Mouse (Mus musculus): ENCODE results near the gene Cdc37.
A peak's percentile ranks its signal among the peaks of the same experiment; 100 is the strongest.

The Cdc37 gene

DNA sequence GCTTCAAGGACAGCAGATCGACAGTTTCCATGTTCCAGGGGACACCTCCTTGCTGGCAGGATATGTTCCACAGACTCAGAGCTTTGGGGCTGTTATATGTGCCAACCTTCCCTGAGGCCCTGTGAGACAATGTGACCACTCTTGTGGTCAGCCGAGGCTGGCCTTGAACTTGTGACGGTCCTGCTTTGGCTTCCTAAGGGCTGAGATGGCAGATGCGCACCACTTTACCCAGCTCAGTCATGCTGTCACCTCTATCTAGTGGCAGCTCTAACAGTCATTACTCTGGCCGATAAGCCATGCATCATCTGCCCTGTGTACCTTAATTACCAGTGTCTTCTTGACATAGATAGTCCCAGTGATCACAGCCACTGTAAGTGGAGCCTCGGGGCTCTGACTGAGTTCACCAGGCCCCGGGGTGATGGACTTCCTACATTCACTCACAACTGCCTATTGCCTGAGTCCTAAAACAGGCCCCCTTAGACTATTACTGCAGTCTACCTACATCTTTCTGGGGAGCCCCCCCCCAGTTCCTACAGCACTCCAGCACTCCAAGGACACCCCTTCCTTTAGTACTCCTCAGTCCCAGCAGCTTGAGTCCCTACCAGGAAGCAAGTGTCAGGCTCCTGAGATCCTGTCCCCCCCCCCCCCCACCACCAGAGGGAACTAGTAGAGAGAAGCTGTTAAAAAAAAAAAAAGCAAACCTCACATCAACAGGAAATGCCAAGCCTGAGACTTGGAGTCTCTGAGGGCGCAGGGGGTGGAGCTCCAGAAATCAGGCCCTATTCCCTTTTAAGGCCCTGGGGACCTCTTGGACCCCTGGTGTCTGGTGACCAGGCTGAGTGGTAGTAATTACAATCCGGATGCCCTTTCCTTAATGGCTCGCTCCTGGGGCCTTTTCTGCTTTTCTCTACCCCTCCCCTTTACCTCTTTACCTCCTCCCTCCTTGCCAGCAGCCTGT, 17.6 kb upstream of the Cdc37 start:
- no peak for DNase-seq (ENCODE audit: low spot score in 2 of 2)

DNA sequence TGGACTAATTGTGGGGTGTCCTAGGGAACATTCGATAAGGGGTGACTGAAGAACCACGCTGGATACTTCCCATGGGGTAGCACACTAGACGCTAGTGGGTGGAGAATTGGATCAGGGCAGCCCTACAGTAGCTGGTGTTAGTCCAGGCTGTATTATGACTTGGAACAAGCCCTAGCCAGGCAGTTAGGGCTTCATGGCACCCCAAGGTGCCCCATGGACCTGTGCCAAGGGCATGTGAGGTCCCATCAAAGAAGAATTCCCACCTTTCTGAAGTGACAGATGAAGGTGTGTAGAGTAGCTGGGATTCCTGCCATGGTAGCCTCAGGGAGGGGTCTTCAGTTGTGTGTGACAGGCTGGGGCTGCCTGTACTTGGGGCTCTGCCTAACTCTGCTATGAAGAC, 16.7 kb upstream of the Cdc37 start:
- DNase-seq (ENCODE audit: low spot score in 2 of 2), result no peak

DNA sequence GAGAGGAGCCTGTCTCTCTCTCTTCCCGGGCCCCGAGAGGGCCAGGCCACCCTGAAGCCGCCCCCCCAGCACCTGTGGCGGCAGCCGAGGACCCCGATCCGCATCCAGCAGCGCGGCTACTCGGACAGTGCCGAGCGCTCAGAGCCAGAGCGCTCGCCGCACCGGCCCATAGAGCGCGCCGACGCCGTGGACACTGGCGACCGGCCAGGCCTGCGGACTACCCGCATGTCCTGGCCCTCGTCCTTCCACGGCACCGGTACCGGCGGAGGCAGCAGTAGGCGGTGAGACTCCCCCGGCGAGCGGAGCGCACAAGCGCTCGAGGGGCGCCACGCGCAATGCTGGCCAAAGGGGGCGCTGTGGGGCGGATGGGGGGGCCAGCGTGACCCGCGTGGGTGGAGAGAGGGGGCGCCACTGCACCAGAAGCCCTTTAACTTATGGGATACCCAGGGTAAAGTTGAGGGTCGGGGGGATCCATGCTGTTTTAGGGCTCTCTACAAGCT, 16.2 kb upstream of the Cdc37 start:
- DNase-seq (ENCODE audit: low spot score in 2 of 2), result peak; percentile 33 to 73

DNA sequence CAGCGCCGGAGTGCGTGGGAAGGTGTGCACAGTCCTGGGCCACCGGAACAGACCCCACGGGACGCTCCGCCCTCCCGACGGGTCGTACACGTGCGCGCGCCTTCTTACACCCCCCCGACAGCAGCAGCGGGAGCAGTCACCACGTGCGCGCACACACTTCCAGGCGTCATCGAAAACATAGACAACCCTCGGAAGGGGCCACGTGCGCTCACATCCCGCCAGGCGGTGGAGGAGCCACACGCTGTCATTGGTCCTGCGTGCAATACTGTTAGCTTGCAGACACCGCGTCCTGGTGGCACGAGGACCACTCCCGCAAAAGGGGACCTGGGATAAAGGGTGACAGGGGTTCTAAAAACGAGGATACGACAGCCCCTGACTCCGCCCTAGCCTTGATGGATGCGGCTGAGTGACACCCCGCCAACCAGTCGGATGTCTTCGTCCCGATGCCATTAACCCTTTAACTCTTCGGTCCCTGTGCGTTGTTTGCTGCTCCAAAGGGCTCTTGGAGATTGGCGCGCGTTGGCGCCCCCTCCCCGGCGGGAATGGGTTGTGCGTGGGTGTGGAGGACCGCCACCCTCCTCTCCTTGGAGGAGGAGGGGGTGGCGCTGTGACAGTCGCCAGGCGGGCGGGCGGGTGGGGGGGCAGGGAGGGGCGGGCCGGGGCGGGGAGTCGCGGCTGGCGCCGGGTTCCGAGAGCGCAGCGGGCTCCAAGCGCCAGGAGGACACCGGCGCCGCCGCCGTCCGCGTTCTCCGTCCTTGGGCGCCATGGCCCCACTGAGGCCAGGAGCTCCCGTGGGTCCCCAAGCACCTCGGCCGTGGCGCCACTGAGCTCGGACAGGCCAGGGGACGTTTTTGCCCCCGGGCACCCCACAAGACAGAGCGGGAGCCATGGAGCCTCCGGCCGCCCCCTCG, 15.5 kb upstream of the Cdc37 start, which contains the start of gene Pde4a:
Pde4a (plus strand) TSS at position 674 of the 911 bp plus-strand sequence.
- no peak for DNase-seq (ENCODE audit: low spot score in 2 of 2)

DNA sequence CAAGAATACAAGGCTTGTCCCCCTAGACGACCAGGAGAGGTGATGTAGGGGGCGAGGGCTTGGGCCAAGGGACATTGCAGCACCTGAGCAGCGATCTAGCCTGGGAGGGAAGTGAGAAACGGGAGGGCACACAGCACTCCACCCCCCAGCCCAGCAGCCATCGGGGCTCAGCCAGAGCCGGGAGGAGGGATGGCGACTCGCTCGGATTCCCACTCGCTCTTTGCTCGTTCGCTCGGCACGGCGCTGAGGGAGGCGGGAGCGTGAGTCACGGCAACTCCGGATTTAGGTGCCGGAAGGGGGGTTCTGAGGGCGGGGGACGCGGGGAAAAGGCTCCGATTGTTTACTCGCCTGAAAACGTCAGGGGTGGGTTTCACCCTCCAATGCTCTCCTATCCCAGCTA, 14.3 kb upstream of the Cdc37 start:
- DNase-seq (ENCODE audit: low spot score in 2 of 2), result no peak

DNA sequence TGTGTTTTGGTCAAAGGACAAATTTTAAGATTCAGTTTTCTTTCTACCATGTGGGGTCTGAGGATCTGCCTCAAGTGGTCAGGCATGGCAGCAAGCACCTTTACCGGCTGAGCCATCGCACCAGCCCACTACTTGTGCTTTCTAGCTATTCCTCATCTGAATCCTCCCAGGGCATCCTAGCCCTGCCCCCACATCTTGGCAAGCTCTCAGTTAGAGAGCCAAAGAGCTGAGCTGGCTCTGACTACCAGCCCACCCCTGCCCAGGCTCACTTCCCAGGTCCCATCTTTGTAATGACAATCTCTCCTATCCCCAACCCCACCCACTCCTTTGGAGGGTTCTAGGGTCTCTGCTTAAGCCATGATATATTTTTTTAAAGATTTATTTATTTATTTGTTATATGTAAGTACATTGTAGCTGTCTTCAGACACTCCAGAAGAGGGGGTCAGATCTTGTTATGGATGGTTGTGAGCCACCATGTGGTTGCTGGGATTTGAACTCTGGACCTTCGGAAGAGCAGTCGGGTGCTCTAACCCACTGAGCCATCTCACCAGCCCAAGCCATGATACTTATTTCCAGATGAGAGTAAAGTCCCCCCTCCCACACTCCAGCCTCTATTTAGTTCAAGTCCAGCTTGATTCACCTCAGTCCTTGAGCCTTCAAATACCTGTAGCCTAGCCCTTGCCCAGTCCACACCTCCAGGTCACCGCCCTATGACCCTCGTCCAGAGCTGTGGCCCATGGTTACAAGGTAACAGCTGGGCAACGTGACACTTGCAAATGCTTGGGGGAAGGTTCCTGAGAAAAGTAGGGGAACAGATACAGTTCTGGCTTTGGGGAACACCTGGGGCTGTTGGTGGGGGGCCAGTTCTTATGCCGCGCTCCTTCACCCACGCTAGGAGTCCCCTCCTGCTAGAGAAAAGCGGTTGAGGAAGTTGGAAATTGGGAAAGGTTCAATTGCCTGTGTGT, 13.6 kb upstream of the Cdc37 start:
- DNase-seq (ENCODE audit: low spot score in 2 of 2), result no peak

DNA sequence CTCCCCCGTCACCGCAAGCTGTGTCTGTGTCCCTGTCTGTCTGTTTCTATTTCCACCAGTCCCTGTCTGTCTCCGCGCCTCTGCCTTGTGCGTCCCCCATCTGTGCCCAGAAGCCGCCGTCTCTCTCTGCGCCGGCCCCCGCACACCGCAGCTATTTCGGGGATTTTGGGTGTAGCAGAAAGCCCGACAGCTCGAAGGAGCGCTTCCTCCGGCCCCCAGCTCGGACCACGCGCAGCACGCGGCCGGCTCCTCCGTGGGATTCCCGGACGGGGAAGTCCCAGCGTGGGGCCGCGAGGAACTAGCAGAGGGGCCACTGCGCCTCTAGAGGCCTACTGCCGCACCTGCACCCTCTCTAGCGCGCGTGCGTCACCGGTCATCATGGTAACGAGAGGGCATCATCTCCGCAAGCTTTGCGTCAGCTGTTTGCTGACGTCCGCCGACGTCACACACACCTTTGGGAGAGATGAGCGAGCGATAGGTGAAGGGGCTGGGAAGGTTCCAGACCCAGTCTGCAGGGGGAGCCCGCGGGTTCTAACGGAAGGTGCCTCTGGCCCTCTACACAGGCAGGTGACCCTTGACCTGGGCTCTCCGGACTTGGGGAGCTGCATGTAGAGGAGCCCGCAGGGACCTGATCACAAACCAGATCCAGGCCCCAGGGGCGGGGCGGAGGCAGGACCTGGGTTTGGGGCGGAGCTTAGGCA, 11.6 kb upstream of the Cdc37 start:
- peak; percentile 76 to 88 for DNase-seq (ENCODE audit: low spot score in 2 of 2)

DNA sequence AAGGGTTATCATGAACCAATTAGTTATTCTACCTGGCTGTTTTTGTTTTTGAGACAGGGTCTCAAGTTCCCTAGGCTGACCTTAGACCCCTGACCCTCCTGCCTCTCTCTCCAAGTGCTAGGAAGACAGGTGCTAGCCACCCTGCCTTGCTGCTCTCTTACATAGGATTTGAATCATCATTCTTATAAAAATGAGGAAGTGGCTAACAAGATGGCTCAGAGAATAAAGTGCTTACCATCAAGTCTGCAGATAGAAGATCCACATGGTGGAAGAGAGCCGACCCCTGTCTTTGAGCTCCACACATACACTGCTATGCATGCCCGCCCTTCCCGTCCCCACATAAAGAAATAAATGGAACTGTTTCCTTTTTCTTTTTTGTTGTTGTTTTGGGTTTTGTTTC, 5.0 kb upstream of the Cdc37 start:
- DNase-seq (ENCODE audit: low spot score in 2 of 2), result no peak

DNA sequence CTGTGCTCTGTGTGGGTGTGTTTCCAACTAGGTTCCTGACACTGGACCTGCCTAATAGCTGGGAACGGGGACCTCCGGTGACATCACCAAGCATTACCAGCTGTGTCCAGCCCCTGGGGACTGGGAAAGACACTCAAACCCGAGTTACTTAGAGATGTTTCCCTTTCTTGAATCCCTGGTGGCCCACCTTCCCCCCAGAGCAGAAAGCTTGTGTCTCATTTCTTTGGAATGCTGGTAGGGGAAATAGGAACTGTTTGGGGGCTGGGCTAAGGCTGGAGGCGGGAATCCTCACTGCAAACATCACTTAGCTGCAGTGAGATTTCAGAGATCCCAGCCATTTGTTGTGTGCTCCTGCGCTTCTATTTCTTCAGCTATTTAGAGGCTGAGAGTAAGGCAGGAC, 4.1 kb upstream of the Cdc37 start:
- DNase-seq (ENCODE audit: low spot score in 2 of 2), result no peak

DNA sequence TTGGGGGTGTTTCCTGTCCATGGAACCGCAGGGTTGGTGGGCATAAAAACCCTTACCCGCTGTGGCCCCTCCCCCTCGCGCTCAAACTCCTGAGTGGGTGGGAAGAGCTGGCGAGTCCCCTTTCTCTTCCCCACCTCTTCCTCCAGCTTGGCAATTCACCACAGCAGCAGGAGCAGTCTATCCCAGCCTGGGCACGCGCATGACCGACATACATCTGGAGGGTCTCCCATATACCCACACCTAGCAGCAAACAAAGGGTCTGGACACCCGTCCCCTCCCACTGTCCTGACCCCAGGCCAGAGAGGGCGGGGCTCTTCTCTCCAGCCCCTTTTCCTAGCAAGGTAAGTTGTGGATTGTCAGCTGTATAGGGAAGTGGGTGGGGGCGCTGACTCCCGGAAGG, 3.5 kb upstream of the Cdc37 start:
- no peak for DNase-seq (ENCODE audit: low spot score in 2 of 2)

DNA sequence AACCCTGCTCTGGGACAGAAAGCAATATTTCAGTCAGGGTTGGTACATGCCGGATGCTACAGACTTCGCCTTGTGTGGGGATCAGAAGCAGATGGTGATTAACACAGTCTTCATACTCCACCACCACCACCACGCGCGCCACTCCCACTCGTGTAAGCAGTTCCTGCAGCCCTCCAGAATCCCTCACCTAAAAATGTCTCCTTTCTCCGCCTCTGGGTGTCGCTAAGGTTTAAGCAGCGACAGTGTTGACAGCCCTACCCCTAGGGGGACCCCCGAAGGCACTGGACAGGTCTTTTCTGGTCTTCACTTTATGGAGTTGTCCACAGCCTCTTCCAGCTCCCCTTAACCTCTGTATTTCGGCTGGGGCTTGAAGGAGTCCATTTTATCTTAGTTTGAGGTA, 2.9 kb upstream of the Cdc37 start:
- DNase-seq (ENCODE audit: low spot score in 2 of 2), result peak in 1 of 2 experiments; percentile 47

DNA sequence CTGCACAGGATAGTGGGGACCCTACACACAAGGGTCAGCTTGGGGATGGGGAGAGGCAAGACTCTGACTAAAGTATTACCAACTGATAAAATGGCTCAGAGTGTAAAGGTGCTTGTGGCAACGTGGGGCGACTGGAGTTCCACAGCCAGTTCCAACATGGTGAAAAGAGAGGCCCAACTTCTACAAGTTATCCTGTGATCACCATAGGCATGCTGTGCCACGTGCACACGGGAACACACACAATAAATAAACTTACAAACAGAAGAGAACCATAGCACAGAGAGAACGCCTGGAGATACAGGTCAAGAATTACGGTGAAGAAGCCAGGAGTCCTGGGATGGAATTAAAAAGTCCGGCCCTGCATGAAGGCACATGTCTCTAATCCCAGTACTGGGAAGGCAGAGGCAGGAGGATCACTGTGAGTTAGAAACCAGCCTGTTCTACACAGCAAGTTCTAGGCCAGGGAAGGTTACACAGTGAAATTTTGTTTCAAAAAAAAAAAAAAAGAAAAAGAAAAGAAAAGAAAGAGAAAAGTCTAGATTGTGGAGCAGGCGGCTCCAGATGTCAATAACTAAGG, 617 bp downstream of the Cdc37 start:
- no peak for DNase-seq (ENCODE audit: low spot score in 2 of 2)

DNA sequence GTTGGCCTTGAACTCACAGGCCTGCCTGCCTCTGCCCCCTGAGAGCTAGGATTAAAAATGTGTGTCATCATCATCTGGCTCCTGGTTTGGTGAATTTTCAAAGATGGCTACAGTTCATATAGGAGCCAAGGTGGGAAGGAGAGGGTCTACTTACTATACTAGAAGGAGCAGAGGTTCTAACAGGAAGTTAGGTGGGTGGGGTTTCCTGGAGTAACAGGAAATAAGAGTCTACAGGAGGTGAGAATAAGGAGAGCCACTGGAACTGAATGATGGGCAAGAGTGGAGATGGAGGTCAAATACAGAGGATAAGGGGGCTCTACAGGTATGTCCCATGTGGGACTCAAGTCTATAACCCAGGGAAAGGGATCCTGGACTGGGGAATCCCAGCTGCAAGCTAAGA, 1.4 kb downstream of the Cdc37 start:
- no peak for DNase-seq (ENCODE audit: low spot score in 2 of 2)

DNA sequence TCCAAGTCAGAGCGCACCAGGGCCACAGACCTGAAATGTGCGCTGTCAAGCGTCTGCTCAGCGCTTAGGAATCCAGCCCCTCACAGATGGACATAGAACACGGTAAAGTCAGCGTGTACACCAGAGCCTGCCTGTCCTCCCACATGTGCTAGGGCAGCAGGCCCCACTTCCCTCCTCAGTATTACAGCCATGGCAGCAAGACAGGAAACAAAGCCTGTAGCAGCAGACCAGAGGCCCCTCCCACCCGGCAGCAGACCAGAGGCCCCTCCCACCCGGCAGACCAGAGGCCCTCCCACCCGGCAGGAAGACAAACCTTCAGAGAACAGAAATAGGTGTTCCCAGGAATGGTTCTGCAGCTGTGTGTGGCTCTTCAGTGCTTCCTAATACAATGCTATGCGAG, 3.1 kb downstream of the Cdc37 start:
- DNase-seq (ENCODE audit: low spot score in 2 of 2), result no peak

DNA sequence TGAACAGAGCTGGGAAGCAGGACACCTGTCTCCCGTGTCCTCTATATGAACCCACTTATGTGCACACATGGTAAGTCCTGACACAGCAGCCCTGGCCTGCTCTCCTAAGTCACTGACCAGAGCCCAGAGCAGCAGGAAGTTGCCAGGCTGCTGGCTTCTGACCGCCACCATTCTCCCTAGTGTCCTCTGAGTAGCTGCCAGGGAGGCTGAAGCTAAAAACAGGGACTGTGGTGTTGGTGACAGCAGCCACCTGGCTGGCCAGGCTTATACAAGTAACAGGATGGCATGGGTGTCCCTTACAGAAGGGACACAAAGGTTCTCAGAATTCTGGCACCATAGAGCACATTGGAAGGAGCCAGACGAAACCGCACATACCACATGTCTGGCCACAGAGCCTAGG, 4.4 kb downstream of the Cdc37 start:
- DNase-seq (ENCODE audit: low spot score in 2 of 2), result no peak

DNA sequence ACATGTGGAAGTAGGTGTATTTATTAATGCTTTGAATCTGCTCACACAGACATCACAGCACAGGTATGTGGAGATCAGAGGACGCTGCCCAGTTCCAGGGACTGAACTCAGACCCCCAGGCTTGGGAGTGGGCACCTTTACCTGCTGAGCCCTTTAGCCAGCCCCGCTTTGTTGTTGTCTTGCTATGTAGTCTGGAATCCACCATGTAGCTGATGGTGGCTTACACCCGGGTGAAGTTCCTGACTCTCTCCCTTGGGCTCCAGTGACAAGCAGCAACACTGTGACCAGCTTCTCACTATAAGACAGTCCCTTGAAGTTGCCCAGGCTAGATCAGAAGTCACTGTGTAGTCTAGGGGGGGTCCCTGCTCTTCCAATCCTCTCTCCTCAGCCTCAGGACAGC, 5.4 kb downstream of the Cdc37 start:
- no peak for DNase-seq (ENCODE audit: low spot score in 2 of 2)

DNA sequence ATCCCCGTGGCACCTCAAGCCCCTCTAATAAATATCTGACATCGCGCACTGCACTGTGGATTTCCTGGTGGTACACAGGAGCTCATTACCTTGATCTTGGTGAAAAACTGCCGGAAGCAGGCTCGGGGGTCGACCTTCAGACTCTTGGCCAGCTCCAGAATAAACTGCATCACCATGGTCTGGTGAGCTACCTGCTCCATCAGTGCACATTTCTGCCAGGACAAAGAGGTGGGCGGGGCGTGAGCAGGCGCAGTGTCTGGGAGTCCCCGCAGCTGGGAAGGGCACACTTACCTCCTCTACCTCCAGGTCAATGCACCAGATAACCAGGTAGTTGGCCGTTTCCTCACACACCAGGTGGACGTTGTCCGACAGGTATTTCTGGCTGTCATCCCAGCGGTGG, 7.9 kb downstream of the Cdc37 start:
- no peak for DNase-seq (ENCODE audit: low spot score in 2 of 2)

DNA sequence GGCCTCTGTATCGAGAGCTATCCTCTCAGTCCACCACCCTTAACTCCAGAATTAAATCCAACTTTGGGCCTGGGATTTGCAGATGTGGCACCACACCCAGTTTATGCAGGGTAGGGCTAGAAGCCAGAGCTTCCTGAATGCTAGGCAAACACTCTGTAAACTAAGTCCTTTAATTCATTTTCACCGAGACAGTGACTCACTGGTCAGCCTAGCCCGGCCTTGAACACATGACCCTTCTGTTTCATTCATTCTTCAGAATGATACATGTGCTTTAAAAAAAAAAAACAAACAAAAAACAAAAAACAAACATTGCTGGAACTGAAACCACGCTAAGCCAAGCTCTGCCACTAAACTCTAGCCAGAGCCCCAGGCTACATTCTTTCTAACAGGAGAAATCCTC, 11.4 kb downstream of the Cdc37 start:
- no peak for DNase-seq (ENCODE audit: low spot score in 2 of 2)

DNA sequence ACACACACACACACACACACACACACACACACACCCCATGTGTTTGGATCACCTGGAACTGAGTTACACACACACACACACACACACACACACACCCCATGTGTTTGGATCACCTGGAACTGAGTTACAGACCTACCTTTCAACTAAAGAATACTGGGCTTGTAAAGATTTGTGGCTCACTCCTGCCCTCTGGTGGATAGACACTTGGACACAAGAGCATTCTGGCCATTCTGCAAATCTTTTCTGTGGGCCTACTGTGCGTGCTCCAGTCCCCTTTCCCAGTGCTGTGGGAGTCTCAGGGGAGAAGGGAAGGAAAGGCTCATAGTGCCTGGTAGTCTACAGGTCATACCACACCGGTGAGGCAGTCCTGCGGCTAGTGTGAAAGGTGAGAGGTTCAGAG, 12.6 kb downstream of the Cdc37 start:
- no peak for DNase-seq (ENCODE audit: low spot score in 2 of 2)

DNA sequence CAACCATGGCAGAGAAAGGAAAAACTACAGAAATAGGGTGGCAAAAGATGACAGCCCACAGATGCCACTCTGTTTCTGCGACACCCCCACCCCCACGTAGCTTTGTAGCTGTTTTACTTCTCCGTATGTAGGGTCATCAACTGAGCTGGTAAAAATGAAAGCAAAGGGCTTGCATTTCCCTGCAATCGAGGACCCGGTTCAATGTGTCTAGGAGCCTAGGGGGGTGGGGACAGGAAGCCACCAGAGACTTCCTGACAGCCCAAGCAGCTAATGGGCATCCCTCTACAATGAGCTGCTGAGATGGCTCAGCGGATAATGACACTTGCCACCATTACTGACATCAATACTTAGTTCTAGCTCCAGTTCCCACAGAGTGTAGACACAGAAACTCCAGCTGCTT, 13.4 kb downstream of the Cdc37 start:
- no peak for DNase-seq (ENCODE audit: low spot score in 2 of 2)

Data from urinary bladder, postnatal 4 days (tissue).